Mouse (Mus musculus) thymus, adult 18-20 months (tissue): Measurements from ENCODE around the gene Spon1.

Source experiments
- DNase-seq, 2 experiments: peaks; one replicate each; pipeline ENCODE4 v3.0.0; 2022; ENCODE audit warnings: mixed read lengths in 2 of 2

Gene Spon1

GRCm38 (mm10) chr7:113909161-113909825 lies 143.5 kb downstream of the Spon1 start:
- DNase-seq, result no peak

- no peak for DNase-seq
Observed at GRCm38 (mm10) chr7:113910856-113911255, 145.1 kb downstream of the Spon1 start.

GRCm38 (mm10) chr7:113915936-113916335 lies 150.1 kb downstream of the Spon1 start:
- no peak for DNase-seq

GRCm38 (mm10) chr7:113918916-113919315 lies 153.1 kb downstream of the Spon1 start:
- no peak for DNase-seq

- DNase-seq, result no peak
Observed at GRCm38 (mm10) chr7:113919505-113919904, 153.7 kb downstream of the Spon1 start.

- DNase-seq, result no peak
Observed at GRCm38 (mm10) chr7:113920056-113920455, 154.3 kb downstream of the Spon1 start.

- DNase-seq, result no peak
Observed at GRCm38 (mm10) chr7:113924561-113924960, 158.8 kb downstream of the Spon1 start.

GRCm38 (mm10) chr7:113950888-113951287 lies 185.1 kb downstream of the Spon1 start:
- DNase-seq, result no peak

- DNase-seq, result no peak
Observed at GRCm38 (mm10) chr7:113955431-113955830, 189.6 kb downstream of the Spon1 start.

- no peak for DNase-seq
Observed at GRCm38 (mm10) chr7:113960841-113961499, 195.2 kb downstream of the Spon1 start.

- DNase-seq, result no peak
Observed at GRCm38 (mm10) chr7:113961500-113961895, 195.7 kb downstream of the Spon1 start.

- DNase-seq, result no peak
Observed at GRCm38 (mm10) chr7:113962078-113962477, 196.3 kb downstream of the Spon1 start.

- no peak for DNase-seq
Observed at GRCm38 (mm10) chr7:113963766-113964165, 198.0 kb downstream of the Spon1 start.

- DNase-seq, result no peak
Observed at GRCm38 (mm10) chr7:113965625-113966024, 199.8 kb downstream of the Spon1 start.

GRCm38 (mm10) chr7:113969182-113969581 lies 203.4 kb downstream of the Spon1 start:
- DNase-seq, result no peak

GRCm38 (mm10) chr7:113972536-113972935 lies 206.7 kb downstream of the Spon1 start:
- no peak for DNase-seq

GRCm38 (mm10) chr7:113986406-113987134 lies 220.8 kb downstream of the Spon1 start:
- no peak for DNase-seq

- DNase-seq, result no peak
Observed at GRCm38 (mm10) chr7:113988156-113988555, 222.4 kb downstream of the Spon1 start.

GRCm38 (mm10) chr7:113997675-113998354 lies 232.0 kb downstream of the Spon1 start:
- DNase-seq, result no peak

- no peak for DNase-seq
Observed at GRCm38 (mm10) chr7:114004171-114004570, 238.4 kb downstream of the Spon1 start.

GRCm38 (mm10) chr7:114005499-114005898 lies 239.7 kb downstream of the Spon1 start:
- no peak for DNase-seq

- no peak for DNase-seq
Observed at GRCm38 (mm10) chr7:114006456-114006855, 240.7 kb downstream of the Spon1 start.

GRCm38 (mm10) chr7:114007565-114007964 lies 241.8 kb downstream of the Spon1 start:
- DNase-seq, result no peak
